Mouse (Mus musculus) thymus, adult 2 months (tissue): ENCODE measurements around the gene Spata5. TPM values are rescaled to one million over a fixed set of nuclear protein-coding genes. Genes with fewer than 3 reads are reported as not detected.
"Not testable (repeated sequence)": the region's sequence is repeated elsewhere in the genome, so short reads cannot be mapped to it uniquely, and the experiment has no call there.

Experiments
- DNase-seq: peaks from one replicate; pipeline ENCODE4 v3.0.0; 2021
- H3K27ac ChIP-seq: fragments of 200-500 bp; 2 replicates; pipeline ENCODE4 v1.5.1; 2012; ENCODE audit warnings: low read length, control low read depth; ENCODE audit not compliant: control insufficient read depth, insufficient read depth
- H3K27me3 ChIP-seq: fragments of 200-500 bp; 2 replicates; pipeline ENCODE4 v1.6.1; 2012; ENCODE audit warnings: mild to moderate bottlenecking, low read length, moderate library complexity, mixed read lengths; ENCODE audit not compliant: control insufficient read depth, insufficient read depth
- H3K36me3 ChIP-seq: fragments of 200-500 bp; 2 replicates; pipeline ENCODE4 v1.6.1; 2012; ENCODE audit warnings: mild to moderate bottlenecking, low read length, moderate library complexity; ENCODE audit not compliant: control insufficient read depth, insufficient read depth
- H3K4me1 ChIP-seq: fragments of 200-500 bp; replicated peaks from 2 replicates; pipeline ENCODE4 v1.6.1; 2012; ENCODE audit warnings: low read length; ENCODE audit not compliant: control insufficient read depth, insufficient read depth
- H3K4me3 ChIP-seq: fragments of 200-500 bp; 2 replicates; pipeline ENCODE4 v1.5.1; 2012; ENCODE audit warnings: mild to moderate bottlenecking, low read length, control low read depth, moderate library complexity; ENCODE audit not compliant: control insufficient read depth, insufficient read depth
- CTCF ChIP-seq: fragments of 200-500 bp; IDR thresholded peaks from 2 replicates; pipeline ENCODE4 v1.5.1; 2012; ENCODE audit warnings: mild to moderate bottlenecking, control low read depth, low read length, moderate library complexity, borderline replicate concordance; ENCODE audit not compliant: control insufficient read depth, poor library complexity, insufficient read depth; ENCODE audit errors: extremely low read depth
- POLR2A ChIP-seq: fragments of 200-500 bp; IDR thresholded peaks from 2 replicates; pipeline ENCODE4 v1.6.1; 2012; ENCODE audit warnings: mild to moderate bottlenecking, low read length, control low read depth, moderate library complexity; ENCODE audit not compliant: control insufficient read depth, poor library complexity, insufficient read depth; ENCODE audit errors: extremely low read depth
- WGBS: fragments of 180-500 bp; shearing (Covaris S2); methylation state at CpG from one replicate; pipeline ENCODE4 v1.1.7; 2018; 5-methylcytosine and 5-hydroxymethylcytosine counted together
- polyA plus RNA-seq: library from polyadenylated mRNA; depleted of rRNA; stranded (reverse); fragments of >200 nt; gene quantifications from 2 replicates; pipeline ENCODE4 v1.2.3, GENCODE M21; 2012

The Spata5 gene
- polyA plus RNA-seq, 1 experiment: 3.2 TPM

GRCm38 (mm10) chr3:37516379-37516778 lies 96.7 kb downstream of the Spata5 start:
- H3K4me1 ChIP-seq: no peaks in the 10 kb centered on the region
- no peak overlapping the region for H3K4me3 ChIP-seq
- TF ChIP-seq CTCF: no peak
- no peak for TF ChIP-seq POLR2A
- H3K27me3 ChIP-seq: no peaks in the 10 kb centered on the region
- H3K36me3 ChIP-seq: no peaks in the 10 kb centered on the region
- 96% methylated on average over 2 of the region's 2 CpGs for WGBS
- DNase-seq: no peak
- H3K27ac ChIP-seq: no peak overlapping the region

DNA sequence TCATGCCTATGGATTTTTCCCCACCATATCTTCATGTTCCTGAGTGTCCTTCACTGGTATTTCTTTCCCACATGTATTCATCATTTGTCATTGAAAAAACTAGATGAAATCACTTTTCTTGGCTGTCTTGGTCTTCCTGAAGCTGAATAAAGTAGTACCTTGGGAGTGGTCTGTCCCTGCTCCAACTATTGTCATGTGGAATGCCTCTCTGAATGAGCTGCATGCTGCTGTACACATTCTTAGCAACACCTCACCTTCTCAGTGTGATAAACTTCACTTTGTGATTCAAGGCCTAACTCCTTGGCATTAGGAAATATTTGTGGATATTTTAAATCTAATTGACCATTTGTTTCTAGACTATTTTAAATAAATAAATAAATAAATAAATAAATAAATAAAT lies 98.9 kb downstream of the Spata5 start:
- TF ChIP-seq CTCF (no peak), POLR2A (no peak)
- DNase-seq: no peak
- Histone ChIP-seq H3K36me3 (no peaks in the 10 kb centered on the region), H3K27me3 (no peaks in the 10 kb centered on the region), H3K27ac (no peak overlapping the region), H3K4me1 (no peaks in the 10 kb centered on the region), H3K4me3 (no peak overlapping the region)

DNA sequence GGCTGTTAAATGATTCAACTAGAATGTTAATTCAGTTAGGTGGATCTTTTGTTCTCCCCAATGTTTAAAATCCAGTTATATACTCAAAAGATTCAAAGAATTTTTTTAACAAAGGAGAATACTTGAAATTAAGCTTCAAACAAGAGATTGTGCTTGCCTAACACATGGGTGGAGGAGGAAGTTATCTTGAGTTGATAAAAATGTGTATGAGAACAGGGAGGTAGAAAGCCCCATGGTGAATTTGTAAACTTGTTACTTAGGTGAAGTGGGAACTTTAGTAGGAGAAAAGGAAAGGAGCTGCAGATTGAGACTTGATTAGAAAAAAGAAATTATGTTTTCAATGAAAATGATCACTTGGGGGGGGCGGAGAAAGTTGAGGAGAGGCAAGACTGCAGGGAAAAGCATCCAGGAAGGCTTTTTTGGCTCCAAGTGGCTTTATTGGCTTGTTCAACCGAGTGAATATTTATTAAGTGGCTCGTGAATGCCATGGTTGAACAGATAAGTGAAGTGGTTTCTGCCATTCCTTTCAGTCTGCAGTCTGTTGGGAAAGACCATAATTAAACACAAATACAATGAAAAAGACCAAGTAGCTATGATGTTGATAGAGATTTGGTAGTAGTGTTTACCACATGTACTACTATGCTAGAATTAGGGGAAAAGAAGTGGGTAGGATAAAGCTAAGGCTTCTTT lies 100.8 kb downstream of the Spata5 start:
- no peaks in the 10 kb centered on the region for H3K4me1 ChIP-seq
- H3K4me3 ChIP-seq: no peak overlapping the region
- no peak overlapping the region for H3K27ac ChIP-seq
- WGBS: 95% methylated on average over 3 of the region's 3 CpGs
- TF ChIP-seq POLR2A (no peak), CTCF (no peak)
- DNase-seq: no peak
- H3K27me3 ChIP-seq: no peaks in the 10 kb centered on the region
- no peaks in the 10 kb centered on the region for H3K36me3 ChIP-seq

DNA sequence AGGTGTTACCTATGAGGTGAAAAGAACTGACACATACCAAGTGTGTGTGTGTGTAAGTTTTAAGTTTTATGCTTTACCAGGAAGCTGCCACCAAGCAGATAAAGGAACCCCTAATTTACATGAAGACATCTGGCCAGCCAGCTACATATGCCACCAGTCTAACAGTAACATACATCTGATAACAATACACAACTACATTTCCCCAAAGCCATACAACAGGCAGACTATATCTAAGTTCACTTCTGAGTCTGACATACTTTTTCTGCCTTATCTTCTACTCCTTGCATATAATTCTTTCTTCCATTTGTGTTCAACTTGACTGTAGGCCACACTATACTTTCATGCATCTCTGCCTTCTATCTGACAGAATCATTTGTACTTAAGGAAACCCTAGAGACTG lies 112.4 kb downstream of the Spata5 start:
- TF ChIP-seq CTCF (no peak), POLR2A (no peak)
- no peak for DNase-seq
- no peaks in the 10 kb centered on the region for H3K27me3 ChIP-seq
- no peaks in the 10 kb centered on the region for H3K36me3 ChIP-seq
- H3K4me1 ChIP-seq: no peaks in the 10 kb centered on the region
- H3K4me3 ChIP-seq: no peak overlapping the region
- H3K27ac ChIP-seq: no peak overlapping the region

DNA sequence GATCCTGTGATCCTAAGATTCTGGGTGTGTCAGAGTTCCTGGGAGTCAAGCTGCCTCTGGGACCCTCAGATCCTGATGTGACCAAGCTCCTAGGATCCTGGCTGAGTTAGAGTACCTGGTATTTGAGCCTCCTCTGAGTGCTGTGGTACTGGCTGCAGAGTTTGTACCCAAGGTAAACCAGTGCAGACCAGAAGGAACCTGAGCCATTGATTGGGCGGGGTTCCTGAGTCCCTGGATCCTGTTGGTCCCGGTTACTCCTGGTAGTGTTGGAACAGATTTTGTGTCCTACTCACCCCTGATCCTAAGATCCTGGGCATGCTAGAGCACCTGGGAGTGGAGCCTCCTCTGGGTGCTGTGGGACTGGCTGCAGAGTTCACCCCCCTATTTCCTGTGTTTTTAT lies 121.0 kb downstream of the Spata5 start:
- H3K4me1 ChIP-seq, H3K27me3 ChIP-seq, H3K27ac ChIP-seq, H3K4me3 ChIP-seq, DNase-seq, H3K36me3 ChIP-seq: not testable (repeated sequence)
- 100% methylated on average over 2 of the region's 2 CpGs for WGBS

GRCm38 (mm10) chr3:37546351-37546750 lies 126.7 kb downstream of the Spata5 start:
- H3K27ac ChIP-seq: no peak overlapping the region
- H3K27me3 ChIP-seq: no peaks in the 10 kb centered on the region
- TF ChIP-seq POLR2A: no peak
- DNase-seq: no peak
- 97% methylated on average over 4 of the region's 4 CpGs for WGBS
- no peaks in the 10 kb centered on the region for H3K4me1 ChIP-seq
- no peak overlapping the region for H3K4me3 ChIP-seq
- H3K36me3 ChIP-seq: no peaks in the 10 kb centered on the region

GRCm38 (mm10) chr3:37550190-37550589 lies 130.5 kb downstream of the Spata5 start:
- no peak overlapping the region for H3K4me3 ChIP-seq
- DNase-seq: no peak
- WGBS: 66% methylated on average over 3 of the region's 3 CpGs
- no peaks in the 10 kb centered on the region for H3K36me3 ChIP-seq
- H3K27ac ChIP-seq: no peak overlapping the region
- TF ChIP-seq CTCF: no peak
- no peak for TF ChIP-seq POLR2A
- H3K4me1 ChIP-seq: no peaks in the 10 kb centered on the region
- no peaks in the 10 kb centered on the region for H3K27me3 ChIP-seq
